Mouse (Mus musculus) stomach, embryonic 15.5 days (tissue): ENCODE measurements around the gene Gm9913. TPM values are rescaled to one million over a fixed set of nuclear protein-coding genes. Genes with fewer than 3 reads are reported as not detected.

ENCODE experiments used
- ATAC-seq: fragments of 200-750 bp; cut with Nextera tagmentation; 2 replicates; pipeline ENCODE4 v1.8.0; 2017; ENCODE audit warnings: low read depth, moderate number of reproducible peaks, moderate TSS enrichment; ENCODE audit not compliant: insufficient read depth, low FRiP score
- H3K27ac ChIP-seq: fragments of 300-500 bp; sonication (generic); 2 replicates; pipeline ENCODE4 v1.5.1; 2015; ENCODE audit warnings: mild to moderate bottlenecking, inconsistent platforms
- H3K27me3 ChIP-seq: fragments of 300-500 bp; sonication (generic); replicated peaks from 2 replicates; pipeline ENCODE4 v1.6.1; 2015; ENCODE audit warnings: inconsistent platforms
- H3K36me3 ChIP-seq: fragments of 300-500 bp; sonication (generic); 2 replicates; pipeline ENCODE4 v1.6.1; 2015; ENCODE audit warnings: inconsistent platforms
- H3K4me1 ChIP-seq: fragments of 300-500 bp; sonication (generic); 2 replicates; pipeline ENCODE4 v1.6.1; 2015; ENCODE audit warnings: inconsistent platforms
- H3K4me2 ChIP-seq: fragments of 300-500 bp; sonication (generic); 2 replicates; pipeline ENCODE4 v1.6.1; 2015; ENCODE audit warnings: mild to moderate bottlenecking, inconsistent platforms
- H3K4me3 ChIP-seq: fragments of 300-500 bp; sonication (generic); replicated peaks from 2 replicates; pipeline ENCODE4 v1.5.1; 2015; ENCODE audit warnings: inconsistent platforms
- H3K9ac ChIP-seq: fragments of 300-500 bp; sonication (generic); 2 replicates; pipeline ENCODE4 v1.6.1; 2015; ENCODE audit warnings: inconsistent platforms
- H3K9me3 ChIP-seq: fragments of 300-500 bp; sonication (generic); 2 replicates; pipeline ENCODE4 v1.6.1; 2016; ENCODE audit warnings: inconsistent platforms
- WGBS: fragments of 180-500 bp; shearing (Covaris S2); methylation state at CpG from one replicate; pipeline ENCODE4 v1.1.7; 2015; 5-methylcytosine and 5-hydroxymethylcytosine counted together
- polyA plus RNA-seq: library from polyadenylated mRNA; unstranded; fragments of >200 nt; fragmentation: Nextera tagmentation; extraction: Ambion mirVana; gene quantifications from 2 replicates; pipeline ENCODE4 v1.2.1, GENCODE M21; 2015

Gene Gm9913
- polyA plus RNA-seq, 1 experiment from 2014 or later = 0.45 TPM

GRCm38 (mm10) chr2:125480057-125480456 lies 24.8 kb upstream of the Gm9913 start:
- H3K4me3 ChIP-seq = no peak overlapping the region
- no peaks in the 10 kb centered on the region; the same call in 1 of the 2 replicates for H3K4me1 ChIP-seq
- H3K27ac ChIP-seq = no peak overlapping the region
- H3K27me3 ChIP-seq = no peaks in the 10 kb centered on the region
- H3K4me2 ChIP-seq = no peak overlapping the region
- no peak overlapping the region for H3K9ac ChIP-seq
- H3K9me3 ChIP-seq = no peaks in the 10 kb centered on the region
- no peaks in the 10 kb centered on the region for H3K36me3 ChIP-seq
- 50% methylated on average over 5 of the region's 5 CpGs for WGBS
- no peak for ATAC-seq

DNA sequence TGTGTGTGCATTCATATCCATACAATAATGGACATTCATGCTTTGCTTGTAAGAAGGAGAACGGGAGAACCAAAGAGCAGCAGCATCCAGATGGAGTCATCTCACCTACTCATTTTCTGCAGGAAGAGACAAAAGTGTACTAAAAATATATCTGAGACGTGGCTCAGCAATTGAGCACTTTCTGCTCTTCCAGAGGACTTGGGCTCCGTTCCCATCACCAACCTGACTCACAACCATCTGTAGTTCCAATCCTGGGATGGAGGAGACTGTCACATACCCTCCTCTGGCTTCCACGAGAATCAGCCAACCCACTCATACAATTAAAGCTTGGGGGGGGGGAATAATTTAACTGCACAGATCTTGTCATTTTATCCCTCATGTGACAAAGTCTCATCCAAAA lies 23.8 kb upstream of the Gm9913 start:
- Histone ChIP-seq H3K27ac (no peak overlapping the region), H3K36me3 (no peaks in the 10 kb centered on the region)
- ATAC-seq = no peak

DNA sequence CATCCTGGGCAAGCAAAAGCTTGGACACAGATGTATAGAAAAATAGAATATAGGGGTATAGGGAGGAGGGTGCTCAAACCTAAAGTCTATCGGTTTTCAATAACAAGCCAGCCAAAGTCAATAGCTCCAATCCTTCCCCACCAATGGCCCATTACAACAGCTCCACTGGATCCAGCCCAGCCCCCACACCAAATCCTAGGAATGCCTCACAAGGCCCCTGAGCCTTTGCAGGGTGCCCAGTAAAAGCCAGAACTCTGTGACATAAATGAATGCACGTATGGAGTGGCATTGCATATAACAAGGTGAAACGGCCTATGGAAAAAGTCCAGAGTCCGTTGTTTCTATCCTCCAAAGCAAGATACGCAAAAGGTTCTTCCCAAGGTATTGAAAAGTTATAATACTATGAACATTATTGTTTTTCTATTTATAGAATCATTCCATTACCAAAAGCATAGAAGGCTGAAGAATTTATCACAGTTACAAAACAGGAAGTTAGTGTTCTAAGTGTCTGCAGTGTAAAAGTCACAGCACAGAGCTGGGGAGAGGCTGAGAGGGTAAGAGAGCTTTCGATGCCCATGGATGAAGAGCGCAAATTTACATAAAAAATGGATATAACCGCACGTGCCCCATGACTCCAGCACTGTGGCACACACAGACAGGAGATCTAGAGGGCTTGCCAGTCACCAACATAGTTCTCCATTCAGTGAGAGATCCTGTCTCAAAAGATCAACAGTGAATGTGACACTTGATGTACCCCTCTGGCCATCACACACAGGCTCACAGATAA lies 23.2 kb upstream of the Gm9913 start:
- Histone ChIP-seq H3K9me3 (no peaks in the 10 kb centered on the region), H3K4me2 (no peak overlapping the region), H3K4me3 (no peak overlapping the region), H3K27me3 (no peaks in the 10 kb centered on the region), H3K4me1 (no peaks in the 10 kb centered on the region; the same call in 1 of the 2 replicates), H3K9ac (no peak overlapping the region), H3K36me3 (no peaks in the 10 kb centered on the region), H3K27ac (no peak overlapping the region)
- ATAC-seq = no peak
- WGBS = 86% methylated on average over 9 of the region's 9 CpGs

More for the DNA sequence above, 23.8 kb upstream of the Gm9913 start:
- no peak overlapping the region for H3K4me3 ChIP-seq
- WGBS = 75% methylated on average over 4 of the region's 4 CpGs
- H3K4me2 ChIP-seq = no peak overlapping the region
- no peak overlapping the region for H3K9ac ChIP-seq
- no peaks in the 10 kb centered on the region for H3K27me3 ChIP-seq
- H3K4me1 ChIP-seq = no peaks in the 10 kb centered on the region; the same call in 1 of the 2 replicates
- no peaks in the 10 kb centered on the region for H3K9me3 ChIP-seq

- 0 out of 2 replicates have a peak overlapping the region, but pooled peaks have one; percentile 3 for H3K27ac ChIP-seq
- no peak; the same call in 1 of the 2 replicates for ATAC-seq
Observed at GRCm38 (mm10) chr2:125484164-125484563, 20.7 kb upstream of the Gm9913 start.

DNA sequence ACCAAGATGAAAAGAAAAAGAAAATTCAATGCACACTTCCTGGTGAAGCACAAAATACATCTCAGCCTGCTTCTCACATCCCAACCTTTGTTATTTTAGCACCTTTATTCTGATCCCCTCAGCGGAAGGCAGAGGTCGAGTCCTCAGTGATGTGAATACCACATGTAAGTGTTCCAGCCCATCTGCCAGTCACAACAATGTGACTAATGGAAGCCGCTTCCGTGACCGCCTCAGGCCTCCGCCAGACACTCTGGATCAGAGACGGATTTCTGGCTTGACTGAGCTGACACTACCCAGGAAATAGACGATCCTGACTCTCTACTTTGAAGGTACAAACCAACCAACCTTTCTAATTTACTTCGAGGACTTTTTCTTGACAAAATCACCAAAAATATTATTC lies 20.0 kb upstream of the Gm9913 start:
- peak overlapping the region; percentile 21; the same call in 1 of the 2 replicates for H3K27ac ChIP-seq
- WGBS = 76% methylated on average over 9 of the region's 9 CpGs

More at GRCm38 (mm10) chr2:125484164-125484563, 20.7 kb upstream of the Gm9913 start:
- no peaks in the 10 kb centered on the region for H3K27me3 ChIP-seq
- no peaks in the 10 kb centered on the region for H3K9me3 ChIP-seq
- no peak overlapping the region for H3K4me2 ChIP-seq
- no peaks in the 10 kb centered on the region; the same call in 1 of the 2 replicates for H3K4me1 ChIP-seq
- no peak overlapping the region for H3K4me3 ChIP-seq
- no peaks in the 10 kb centered on the region for H3K36me3 ChIP-seq
- no peak overlapping the region for H3K9ac ChIP-seq

GRCm38 (mm10) chr2:125489979-125490378 lies 14.9 kb upstream of the Gm9913 start:
- no peak overlapping the region for H3K4me2 ChIP-seq
- H3K36me3 ChIP-seq = no peaks in the 10 kb centered on the region
- no peak overlapping the region for H3K27ac ChIP-seq
- H3K4me3 ChIP-seq = no peak overlapping the region
- no peak overlapping the region for H3K9ac ChIP-seq
- no peaks in the 10 kb centered on the region for H3K9me3 ChIP-seq
- H3K4me1 ChIP-seq = peaks cover 6% of the 10 kb centered on the region; the same call in 1 of the 2 replicates
- 91% methylated on average over 1 of the region's 1 CpGs for WGBS
- no peaks in the 10 kb centered on the region for H3K27me3 ChIP-seq
- no peak for ATAC-seq

More for the DNA sequence above, 20.0 kb upstream of the Gm9913 start:
- Histone ChIP-seq H3K4me2 (no peak overlapping the region), H3K9me3 (no peaks in the 10 kb centered on the region), H3K9ac (no peak overlapping the region), H3K27me3 (no peaks in the 10 kb centered on the region), H3K4me1 (no peaks in the 10 kb centered on the region; the same call in 1 of the 2 replicates), H3K36me3 (no peaks in the 10 kb centered on the region), H3K4me3 (no peak overlapping the region)
- no peak for ATAC-seq

GRCm38 (mm10) chr2:125492050-125492900 lies 12.6 kb upstream of the Gm9913 start:
- ATAC-seq = no peak
- H3K27ac ChIP-seq = peak overlapping the region; percentile 38; the same call in 1 of the 2 replicates
- 54% methylated on average over 15 of the region's 15 CpGs for WGBS
- no peak overlapping the region for H3K9ac ChIP-seq
- H3K4me3 ChIP-seq = no peak overlapping the region
- no peaks in the 10 kb centered on the region for H3K9me3 ChIP-seq
- no peaks in the 10 kb centered on the region for H3K36me3 ChIP-seq
- no peaks in the 10 kb centered on the region for H3K27me3 ChIP-seq
- H3K4me1 ChIP-seq = peaks cover 8% of the 10 kb centered on the region; the same call in 1 of the 2 replicates
- no peak overlapping the region for H3K4me2 ChIP-seq

GRCm38 (mm10) chr2:125494291-125494690 lies 10.6 kb upstream of the Gm9913 start:
- peaks cover 8% of the 10 kb centered on the region; the same call in 1 of the 2 replicates for H3K4me1 ChIP-seq
- WGBS = 90% methylated on average over 2 of the region's 2 CpGs
- no peaks in the 10 kb centered on the region for H3K9me3 ChIP-seq
- no peaks in the 10 kb centered on the region for H3K27me3 ChIP-seq
- no peak overlapping the region for H3K27ac ChIP-seq
- ATAC-seq = no peak
- no peak overlapping the region for H3K4me2 ChIP-seq
- no peaks in the 10 kb centered on the region for H3K36me3 ChIP-seq
- H3K4me3 ChIP-seq = no peak overlapping the region
- H3K9ac ChIP-seq = no peak overlapping the region

GRCm38 (mm10) chr2:125494831-125495812 lies 9.8 kb upstream of the Gm9913 start:
- Histone ChIP-seq H3K9ac (no peak overlapping the region), H3K4me3 (no peak overlapping the region), H3K4me2 (no peak overlapping the region), H3K27ac (peak overlapping the region; percentile 70), H3K27me3 (no peaks in the 10 kb centered on the region), H3K36me3 (no peaks in the 10 kb centered on the region), H3K9me3 (no peaks in the 10 kb centered on the region), H3K4me1 (peaks cover 8% of the 10 kb centered on the region; the same call in 1 of the 2 replicates)
- peak; percentile 53; the same call in 1 of the 2 replicates for ATAC-seq
- WGBS = 52% methylated on average over 20 of the region's 20 CpGs

- no peak overlapping the region for H3K4me3 ChIP-seq
- H3K4me1 ChIP-seq = peaks cover 8% of the 10 kb centered on the region; the same call in 1 of the 2 replicates
- H3K4me2 ChIP-seq = no peak overlapping the region
- no peak for ATAC-seq
- no peak overlapping the region for H3K27ac ChIP-seq
- no peak overlapping the region for H3K9ac ChIP-seq
- no peaks in the 10 kb centered on the region for H3K9me3 ChIP-seq
- H3K36me3 ChIP-seq = no peaks in the 10 kb centered on the region
- no peaks in the 10 kb centered on the region for H3K27me3 ChIP-seq
- WGBS = 92% methylated on average over 5 of the region's 5 CpGs
Observed at GRCm38 (mm10) chr2:125496696-125497095, 8.2 kb upstream of the Gm9913 start.

DNA sequence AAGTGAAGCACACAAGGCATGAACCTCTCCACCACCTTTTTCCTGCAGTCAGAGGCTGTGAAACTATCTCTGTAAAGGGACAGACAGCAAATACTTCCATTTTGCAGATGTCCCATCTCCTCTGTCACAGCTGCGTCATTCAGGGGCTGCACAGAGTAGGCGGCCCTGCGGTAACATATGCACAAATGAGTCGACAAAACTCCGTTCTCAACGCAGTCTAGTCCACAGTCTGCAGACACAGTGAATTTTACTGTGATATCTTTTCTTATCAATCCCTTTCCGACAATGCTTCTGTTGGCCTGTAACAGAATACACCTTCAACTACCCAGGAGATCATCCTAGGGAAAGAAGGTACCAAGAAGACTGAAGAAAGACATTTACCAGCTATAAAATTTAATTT lies 6.7 kb upstream of the Gm9913 start:
- WGBS = 86% methylated on average over 7 of the region's 7 CpGs
- no peak overlapping the region for H3K4me3 ChIP-seq
- no peak overlapping the region for H3K27ac ChIP-seq
- no peaks in the 10 kb centered on the region for H3K36me3 ChIP-seq
- no peak for ATAC-seq
- H3K9me3 ChIP-seq = no peaks in the 10 kb centered on the region
- peaks cover 2% of the 10 kb centered on the region; the same call in 1 of the 2 replicates for H3K4me1 ChIP-seq
- no peak overlapping the region for H3K9ac ChIP-seq
- H3K4me2 ChIP-seq = no peak overlapping the region
- no peaks in the 10 kb centered on the region for H3K27me3 ChIP-seq
